Mouse (Mus musculus) neural tube, embryonic 12.5 days (tissue): ENCODE measurements around the gene Cd2. TPM values are rescaled to one million over a fixed set of nuclear protein-coding genes. Genes with fewer than 3 reads are reported as not detected.

Experiments
- ATAC-seq: fragments of 200-750 bp; cut with Nextera tagmentation; 2 replicates; pipeline ENCODE4 v1.8.0; 2017; ENCODE audit warnings: low read depth, mild to moderate bottlenecking, moderate TSS enrichment, moderate library complexity; ENCODE audit not compliant: low FRiP score
- H3K27ac ChIP-seq: fragments of 300-500 bp; sonication (generic); 2 replicates; pipeline ENCODE4 v1.5.1; 2016
- H3K27me3 ChIP-seq: fragments of 300-500 bp; sonication (generic); replicated peaks from 2 replicates; pipeline ENCODE4 v1.6.1; 2016; ENCODE audit warnings: mild to moderate bottlenecking
- H3K36me3 ChIP-seq: fragments of 300-500 bp; sonication (generic); 2 replicates; pipeline ENCODE4 v1.6.1; 2016; ENCODE audit warnings: mild to moderate bottlenecking
- H3K4me1 ChIP-seq: fragments of 300-500 bp; sonication (generic); 2 replicates; pipeline ENCODE4 v1.6.1; 2016
- H3K4me2 ChIP-seq: fragments of 300-500 bp; sonication (generic); replicated peaks from 2 replicates; pipeline ENCODE4 v1.6.1; 2016; ENCODE audit warnings: mild to moderate bottlenecking
- H3K4me3 ChIP-seq: fragments of 300-500 bp; sonication (generic); 2 replicates; pipeline ENCODE4 v1.5.1; 2016
- H3K9ac ChIP-seq: fragments of 300-500 bp; sonication (generic); 2 replicates; pipeline ENCODE4 v1.6.1; 2016; ENCODE audit warnings: mild to moderate bottlenecking
- H3K9me3 ChIP-seq: fragments of 300-500 bp; sonication (generic); 2 replicates; pipeline ENCODE4 v1.6.1; 2016; ENCODE audit warnings: mild to moderate bottlenecking
- WGBS: fragments of 180-500 bp; shearing (Covaris S2); methylation state at CpG from one replicate; pipeline ENCODE4 v1.1.7; 2016; 5-methylcytosine and 5-hydroxymethylcytosine counted together
- polyA plus RNA-seq: library from polyadenylated mRNA; unstranded; fragments of >200 nt; fragmentation: Nextera tagmentation; extraction: Ambion mirVana; gene quantifications from 2 replicates; pipeline ENCODE4 v1.2.1, GENCODE M21; 2016

Gene Cd2
- polyA plus RNA-seq, 1 experiment from 2014 or later = not detected

DNA sequence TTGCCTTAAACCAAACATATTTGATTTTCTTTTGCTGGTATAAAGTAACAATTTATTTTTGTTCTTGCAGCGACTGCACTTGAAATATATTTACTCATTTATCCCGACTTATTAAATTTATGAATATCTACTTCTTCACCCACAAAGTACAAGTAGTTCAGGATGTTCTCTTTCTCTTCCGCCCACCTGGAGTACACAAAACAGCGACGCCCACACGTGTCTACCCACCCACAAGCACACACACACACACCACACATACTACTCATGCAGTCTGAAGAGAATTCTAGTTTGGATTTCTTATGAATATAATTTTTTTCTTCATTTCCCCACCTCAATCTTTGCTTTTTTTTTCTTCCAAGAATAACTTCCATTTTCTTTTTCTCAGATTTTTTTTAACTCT, 37.9 kb downstream of the Cd2 start:
- Histone ChIP-seq H3K4me2 (no peak overlapping the region), H3K36me3 (no peaks in the 10 kb centered on the region), H3K9ac (no peak overlapping the region), H3K27ac (no peak overlapping the region), H3K4me1 (no peaks in the 10 kb centered on the region), H3K4me3 (no peak overlapping the region), H3K27me3 (no peaks in the 10 kb centered on the region), H3K9me3 (no peaks in the 10 kb centered on the region)
- ATAC-seq = no peak
- 91% methylated on average over 6 of the region's 6 CpGs for WGBS

DNA sequence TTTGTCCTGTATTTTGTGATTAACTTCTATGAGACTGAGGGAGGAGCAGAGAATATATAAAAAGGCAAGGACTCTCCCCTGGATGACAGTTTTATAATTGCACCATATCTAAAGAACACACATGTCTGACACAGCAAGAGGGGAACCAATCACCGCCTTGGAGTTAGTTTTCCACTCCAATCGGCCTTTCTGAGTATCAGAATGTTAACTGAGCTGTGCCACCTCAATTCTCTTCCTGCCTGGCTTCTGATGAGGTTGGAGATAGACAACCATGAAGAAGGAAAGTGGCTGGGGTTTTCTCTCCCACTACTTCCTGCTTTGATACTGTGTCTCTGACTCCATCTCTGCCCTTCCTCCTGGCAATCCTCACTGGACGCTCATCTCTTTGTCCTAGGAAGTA, 42.5 kb downstream of the Cd2 start:
- 85% methylated on average over 3 of the region's 3 CpGs for WGBS
- Histone ChIP-seq H3K27me3 (no peaks in the 10 kb centered on the region), H3K9ac (no peak overlapping the region), H3K4me3 (no peak overlapping the region), H3K9me3 (no peaks in the 10 kb centered on the region), H3K4me2 (no peak overlapping the region), H3K36me3 (no peaks in the 10 kb centered on the region), H3K4me1 (no peaks in the 10 kb centered on the region), H3K27ac (no peak overlapping the region)
- ATAC-seq = no peak

- Histone ChIP-seq H3K4me3 (no peak overlapping the region), H3K9me3 (no peaks in the 10 kb centered on the region), H3K9ac (no peak overlapping the region), H3K27ac (no peak overlapping the region), H3K4me1 (no peaks in the 10 kb centered on the region), H3K4me2 (no peak overlapping the region), H3K36me3 (no peaks in the 10 kb centered on the region), H3K27me3 (no peaks in the 10 kb centered on the region)
- ATAC-seq = 0 out of 2 replicates have a peak, but pooled peaks have one; percentile 25
- 78% methylated on average over 2 of the region's 2 CpGs for WGBS
Measured at GRCm38 (mm10) chr3:101243002-101243401, 44.7 kb downstream of the Cd2 start.

DNA sequence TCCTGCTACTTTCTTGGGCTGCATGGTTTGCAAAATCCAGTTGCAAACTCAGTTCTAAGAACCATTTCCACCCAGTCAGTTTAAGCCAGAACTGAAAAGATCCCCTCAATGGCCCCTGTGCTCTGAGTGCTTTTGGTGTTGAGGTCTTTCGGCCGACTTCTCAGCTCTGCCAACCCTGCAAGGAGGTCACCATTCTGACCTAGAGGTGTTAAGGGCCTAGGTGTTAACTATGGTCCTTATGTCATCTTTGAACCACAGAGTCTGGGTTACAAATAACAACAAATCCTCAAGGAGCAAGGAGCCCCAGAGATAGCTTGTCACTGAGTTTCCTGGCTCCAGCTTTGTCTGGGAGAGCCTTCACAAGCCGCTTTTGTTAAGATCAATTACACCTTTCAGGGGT, 45.9 kb downstream of the Cd2 start:
- no peaks in the 10 kb centered on the region for H3K9me3 ChIP-seq
- H3K4me1 ChIP-seq = peaks cover 11% of the 10 kb centered on the region
- H3K4me2 ChIP-seq = no peak overlapping the region
- H3K9ac ChIP-seq = no peak overlapping the region
- no peak for ATAC-seq
- H3K36me3 ChIP-seq = no peaks in the 10 kb centered on the region
- H3K27ac ChIP-seq = no peak overlapping the region
- WGBS = 76% methylated on average over 3 of the region's 3 CpGs
- no peaks in the 10 kb centered on the region for H3K27me3 ChIP-seq
- H3K4me3 ChIP-seq = no peak overlapping the region

DNA sequence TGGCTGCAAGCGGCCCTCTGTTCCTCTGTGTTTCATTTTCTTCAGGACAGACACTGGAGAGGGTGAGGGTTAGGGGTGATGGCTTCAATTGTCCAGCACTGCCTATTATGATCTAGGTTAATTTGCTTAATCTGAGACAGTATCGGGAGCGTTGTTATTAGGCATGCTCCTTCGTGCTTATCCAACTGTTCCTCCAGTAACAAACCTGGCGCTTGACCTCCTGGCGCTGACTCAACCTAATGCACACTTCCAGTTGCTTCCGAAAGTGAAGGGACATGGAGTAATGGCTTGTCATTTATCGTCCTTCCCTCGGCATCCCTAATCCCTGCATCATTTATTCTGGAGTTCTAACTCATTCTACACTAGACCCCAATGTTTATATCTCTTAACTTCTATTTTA, 46.9 kb downstream of the Cd2 start:
- 84% methylated on average over 9 of the region's 9 CpGs for WGBS

DNA sequence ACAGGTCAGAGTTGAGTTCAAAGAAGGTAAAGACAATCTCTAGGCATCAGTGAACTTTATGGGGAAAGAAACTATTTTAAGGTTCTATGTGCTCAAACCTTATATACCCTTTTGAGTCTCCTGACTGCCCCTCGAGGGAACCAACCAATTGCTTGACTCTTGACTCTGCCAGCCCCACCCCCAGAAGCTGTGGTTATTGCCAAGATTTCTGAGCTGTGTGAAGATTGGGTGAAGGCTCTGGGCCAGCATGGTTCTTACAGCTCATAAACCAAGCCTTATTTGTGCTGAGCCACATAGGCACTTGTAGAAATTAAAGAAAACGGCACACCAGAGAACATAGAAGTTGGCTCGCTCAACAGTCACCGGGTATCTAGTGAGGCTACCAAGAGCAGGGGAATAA, 48.5 kb downstream of the Cd2 start:
- no peak overlapping the region for H3K4me2 ChIP-seq
- 93% methylated on average over 4 of the region's 4 CpGs for WGBS
- no peaks in the 10 kb centered on the region for H3K27me3 ChIP-seq
- H3K36me3 ChIP-seq = no peaks in the 10 kb centered on the region
- H3K4me1 ChIP-seq = peaks cover 23% of the 10 kb centered on the region
- H3K9ac ChIP-seq = no peak overlapping the region
- no peak overlapping the region for H3K4me3 ChIP-seq
- no peak overlapping the region for H3K27ac ChIP-seq
- ATAC-seq = no peak
- no peaks in the 10 kb centered on the region for H3K9me3 ChIP-seq

More for the DNA sequence above, 46.9 kb downstream of the Cd2 start:
- Histone ChIP-seq H3K4me1 (peaks cover 21% of the 10 kb centered on the region), H3K27ac (no peak overlapping the region), H3K27me3 (no peaks in the 10 kb centered on the region), H3K9ac (no peak overlapping the region), H3K36me3 (no peaks in the 10 kb centered on the region), H3K9me3 (no peaks in the 10 kb centered on the region), H3K4me3 (no peak overlapping the region), H3K4me2 (no peak overlapping the region)
- ATAC-seq = no peak

- H3K4me2 ChIP-seq = no peak overlapping the region
- no peaks in the 10 kb centered on the region for H3K9me3 ChIP-seq
- H3K27ac ChIP-seq = no peak overlapping the region
- H3K27me3 ChIP-seq = no peaks in the 10 kb centered on the region
- H3K4me3 ChIP-seq = no peak overlapping the region
- no peak overlapping the region for H3K9ac ChIP-seq
- 93% methylated on average over 6 of the region's 6 CpGs for WGBS
- no peak for ATAC-seq
- H3K36me3 ChIP-seq = no peaks in the 10 kb centered on the region
- H3K4me1 ChIP-seq = peaks cover 23% of the 10 kb centered on the region
Measured at GRCm38 (mm10) chr3:101238695-101239094, 49.0 kb downstream of the Cd2 start.

DNA sequence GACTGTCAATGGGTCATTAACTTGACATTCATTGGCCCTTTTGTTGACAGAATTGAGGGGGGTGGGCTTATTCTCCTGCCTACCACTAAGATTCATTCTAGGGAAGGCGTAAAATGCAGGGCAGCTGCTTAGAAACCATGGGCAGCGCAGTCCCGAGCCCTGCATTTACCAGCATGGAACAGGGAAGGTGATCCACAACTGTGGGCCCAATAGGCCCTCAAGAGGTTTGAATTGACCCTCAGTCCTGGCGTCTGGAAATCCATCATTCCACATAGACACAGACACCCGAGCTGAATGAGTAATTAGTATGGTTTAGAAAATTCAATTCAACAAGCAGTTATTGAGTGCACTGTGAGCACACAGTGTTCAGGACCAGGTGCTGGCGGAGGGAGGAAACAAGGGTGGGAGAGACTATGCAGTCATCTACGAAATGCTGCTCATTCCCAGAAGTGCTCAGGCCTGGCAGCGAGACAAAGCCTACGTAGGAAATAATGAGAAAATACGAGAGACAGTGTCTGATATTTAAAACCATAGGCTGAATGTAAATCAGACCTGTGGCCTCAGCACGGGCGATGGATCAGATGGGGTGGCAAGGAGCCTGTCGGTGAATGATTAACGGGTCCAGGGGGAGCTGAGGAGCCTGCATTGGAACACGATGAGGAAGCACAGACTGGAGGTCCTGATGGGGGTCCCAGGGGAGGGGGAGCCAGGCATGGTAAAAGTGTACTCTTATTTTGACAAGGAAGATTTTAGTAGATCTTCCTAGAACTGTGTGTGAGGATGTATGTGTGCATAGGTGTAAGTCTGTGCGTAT, 50.5 kb downstream of the Cd2 start:
- 21% methylated on average over 16 of the region's 16 CpGs for WGBS
- H3K36me3 ChIP-seq = no peaks in the 10 kb centered on the region
- no peak overlapping the region for H3K9ac ChIP-seq
- 0 out of 2 replicates have a peak overlapping the region, but pooled peaks have one; percentile 19 for H3K4me2 ChIP-seq
- H3K27ac ChIP-seq = no peak overlapping the region
- no peak overlapping the region for H3K4me3 ChIP-seq
- peaks cover 29% of the 10 kb centered on the region for H3K4me1 ChIP-seq
- peak; percentile 82 for ATAC-seq
- H3K9me3 ChIP-seq = no peaks in the 10 kb centered on the region
- H3K27me3 ChIP-seq = no peaks in the 10 kb centered on the region

DNA sequence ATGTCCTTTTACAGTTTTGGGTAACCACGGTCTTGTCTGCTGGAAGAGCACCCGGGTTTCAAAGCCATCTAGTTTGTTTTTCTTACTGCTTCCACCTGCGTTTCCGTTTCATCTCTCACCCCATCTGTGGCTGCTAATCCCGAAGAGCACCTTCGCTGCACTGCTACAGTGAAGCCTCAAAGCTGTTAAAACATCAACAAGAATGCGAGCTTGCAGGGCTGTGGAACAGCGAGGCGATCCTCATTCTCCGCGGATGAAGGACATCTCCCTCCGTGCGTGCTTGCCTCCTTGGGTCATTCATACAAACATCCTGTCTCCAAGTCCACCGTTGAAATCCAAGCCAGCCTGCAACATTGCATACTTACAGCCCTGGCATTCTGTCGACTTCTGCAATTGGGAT, 51.5 kb downstream of the Cd2 start:
- H3K4me1 ChIP-seq = peaks cover 29% of the 10 kb centered on the region
- no peak overlapping the region for H3K9ac ChIP-seq
- 0 out of 2 replicates have a peak overlapping the region, but pooled peaks have one; percentile 19 for H3K4me2 ChIP-seq
- H3K36me3 ChIP-seq = no peaks in the 10 kb centered on the region
- no peak overlapping the region for H3K4me3 ChIP-seq
- H3K9me3 ChIP-seq = no peaks in the 10 kb centered on the region
- no peak overlapping the region for H3K27ac ChIP-seq
- 56% methylated on average over 15 of the region's 15 CpGs for WGBS
- no peaks in the 10 kb centered on the region for H3K27me3 ChIP-seq
- no peak for ATAC-seq

DNA sequence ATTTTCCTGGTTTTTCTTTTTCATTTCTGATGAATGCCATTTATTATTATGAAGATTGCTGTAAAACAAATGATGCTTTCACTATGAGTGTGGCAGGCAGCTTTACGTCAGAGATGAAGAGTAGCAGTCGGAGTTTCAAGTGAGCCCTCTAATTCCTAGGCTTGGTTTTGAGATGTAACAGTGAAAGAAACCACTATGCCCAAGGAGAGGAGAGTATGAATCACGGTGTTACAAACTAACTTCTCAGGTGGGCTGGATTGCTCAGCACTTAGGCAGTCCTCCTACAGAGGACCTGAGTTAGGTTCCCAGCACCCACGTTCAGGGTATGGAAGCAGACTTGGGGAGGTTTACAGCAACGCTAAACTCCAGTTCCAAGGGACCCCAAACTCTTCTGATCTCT, 52.4 kb downstream of the Cd2 start:
- Histone ChIP-seq H3K4me2 (no peak overlapping the region), H3K27ac (no peak overlapping the region), H3K4me1 (peaks cover 29% of the 10 kb centered on the region), H3K4me3 (no peak overlapping the region), H3K27me3 (no peaks in the 10 kb centered on the region), H3K36me3 (no peaks in the 10 kb centered on the region), H3K9me3 (no peaks in the 10 kb centered on the region), H3K9ac (no peak overlapping the region)
- WGBS = 92% methylated on average over 5 of the region's 5 CpGs
- ATAC-seq = no peak

- 90% methylated on average over 5 of the region's 5 CpGs for WGBS
- H3K4me1 ChIP-seq = peaks cover 29% of the 10 kb centered on the region
- no peaks in the 10 kb centered on the region for H3K36me3 ChIP-seq
- no peak for ATAC-seq
- no peaks in the 10 kb centered on the region for H3K9me3 ChIP-seq
- H3K4me2 ChIP-seq = no peak overlapping the region
- no peak overlapping the region for H3K27ac ChIP-seq
- H3K4me3 ChIP-seq = no peak overlapping the region
- H3K9ac ChIP-seq = no peak overlapping the region
- H3K27me3 ChIP-seq = no peaks in the 10 kb centered on the region
Measured at GRCm38 (mm10) chr3:101233424-101233823, 54.3 kb downstream of the Cd2 start.

DNA sequence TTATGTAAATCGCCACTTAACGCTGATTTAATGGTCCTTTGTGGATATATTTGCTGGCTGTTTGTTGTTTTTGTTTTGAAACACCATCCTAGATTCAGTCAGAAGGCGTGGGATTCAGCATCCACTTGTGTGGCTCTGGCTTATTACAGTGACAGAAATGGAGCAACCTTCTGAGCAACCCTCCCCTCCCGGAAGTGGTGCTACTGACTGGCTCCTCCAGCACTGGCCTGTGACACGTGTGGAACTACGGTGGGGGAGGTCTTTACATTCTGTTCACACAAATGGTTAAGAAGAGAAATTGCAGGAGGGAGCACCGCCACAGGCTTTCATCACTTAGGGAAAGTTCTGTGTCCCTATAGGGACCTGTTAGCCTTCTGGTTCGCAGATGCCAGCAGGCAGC, 55.2 kb downstream of the Cd2 start:
- H3K4me3 ChIP-seq = no peak overlapping the region
- no peaks in the 10 kb centered on the region for H3K9me3 ChIP-seq
- H3K27ac ChIP-seq = no peak overlapping the region
- H3K4me1 ChIP-seq = peaks cover 25% of the 10 kb centered on the region
- H3K27me3 ChIP-seq = no peaks in the 10 kb centered on the region
- H3K9ac ChIP-seq = no peak overlapping the region
- no peak for ATAC-seq
- no peak overlapping the region for H3K4me2 ChIP-seq
- H3K36me3 ChIP-seq = no peaks in the 10 kb centered on the region
- WGBS = 50% methylated on average over 8 of the region's 8 CpGs

GRCm38 (mm10) chr3:101230201-101230600, 57.5 kb downstream of the Cd2 start:
- Histone ChIP-seq H3K9me3 (no peaks in the 10 kb centered on the region), H3K27me3 (no peaks in the 10 kb centered on the region), H3K27ac (no peak overlapping the region), H3K36me3 (no peaks in the 10 kb centered on the region), H3K4me2 (no peak overlapping the region), H3K9ac (no peak overlapping the region), H3K4me1 (peaks cover 6% of the 10 kb centered on the region; the same call in 1 of the 2 replicates), H3K4me3 (no peak overlapping the region)
- ATAC-seq = no peak
- WGBS = 62% methylated on average over 9 of the region's 9 CpGs
